Mouse (Mus musculus) thymus, adult 2 months (tissue): ENCODE results near the gene Lrsam1.

Experiments
- CTCF ChIP-seq: fragments of 200-500 bp; IDR thresholded peaks from 2 replicates; pipeline ENCODE4 v1.5.1; 2012; ENCODE audit warnings: mild to moderate bottlenecking, control low read depth, low read length, moderate library complexity, borderline replicate concordance; ENCODE audit not compliant: control insufficient read depth, poor library complexity, insufficient read depth; ENCODE audit errors: extremely low read depth
- POLR2A ChIP-seq: fragments of 200-500 bp; IDR thresholded peaks from 2 replicates; pipeline ENCODE4 v1.6.1; 2012; ENCODE audit warnings: mild to moderate bottlenecking, low read length, control low read depth, moderate library complexity; ENCODE audit not compliant: control insufficient read depth, poor library complexity, insufficient read depth; ENCODE audit errors: extremely low read depth

DNA sequence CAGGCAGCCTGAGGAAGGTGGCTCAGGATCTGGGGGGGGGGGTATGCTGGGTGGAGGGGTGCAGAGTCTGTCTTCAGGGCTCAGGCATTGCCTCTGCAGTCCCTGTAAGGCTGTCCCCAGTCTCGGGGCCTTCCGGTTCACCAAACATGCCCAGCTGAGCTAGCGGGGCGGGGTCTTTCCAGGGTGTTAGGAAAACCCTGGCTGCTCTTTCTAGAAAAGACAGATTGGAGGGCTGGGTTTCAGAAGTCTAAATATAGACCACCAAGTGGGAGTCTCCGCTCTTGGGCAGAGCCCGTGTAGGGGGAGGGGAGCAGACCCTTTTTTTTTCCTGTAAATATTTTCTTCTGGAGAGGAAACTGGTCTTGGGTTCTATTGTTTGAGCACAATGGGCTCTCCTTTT lies 53.1 kb downstream of the Lrsam1 start:
- no peak for TF ChIP-seq CTCF
- TF ChIP-seq POLR2A = no peak
